Mouse (Mus musculus) adrenal gland, postnatal 10 days (tissue): ENCODE measurements around the gene Sh3pxd2a. TPM values are rescaled to one million over a fixed set of nuclear protein-coding genes. Genes with fewer than 3 reads are reported as not detected.

Experiments
- DNase-seq: peaks from one replicate; pipeline ENCODE4 v3.0.0; 2021; ENCODE audit warnings: mixed read lengths
- total RNA-seq, 2 experiments: library from RNA; stranded (reverse); gene quantifications; 2 replicates each; pipeline ENCODE4 v1.2.3; 2021

Gene Sh3pxd2a
- total RNA-seq, 2 experiments from 2014 or later: 138 to 164 TPM

DNA sequence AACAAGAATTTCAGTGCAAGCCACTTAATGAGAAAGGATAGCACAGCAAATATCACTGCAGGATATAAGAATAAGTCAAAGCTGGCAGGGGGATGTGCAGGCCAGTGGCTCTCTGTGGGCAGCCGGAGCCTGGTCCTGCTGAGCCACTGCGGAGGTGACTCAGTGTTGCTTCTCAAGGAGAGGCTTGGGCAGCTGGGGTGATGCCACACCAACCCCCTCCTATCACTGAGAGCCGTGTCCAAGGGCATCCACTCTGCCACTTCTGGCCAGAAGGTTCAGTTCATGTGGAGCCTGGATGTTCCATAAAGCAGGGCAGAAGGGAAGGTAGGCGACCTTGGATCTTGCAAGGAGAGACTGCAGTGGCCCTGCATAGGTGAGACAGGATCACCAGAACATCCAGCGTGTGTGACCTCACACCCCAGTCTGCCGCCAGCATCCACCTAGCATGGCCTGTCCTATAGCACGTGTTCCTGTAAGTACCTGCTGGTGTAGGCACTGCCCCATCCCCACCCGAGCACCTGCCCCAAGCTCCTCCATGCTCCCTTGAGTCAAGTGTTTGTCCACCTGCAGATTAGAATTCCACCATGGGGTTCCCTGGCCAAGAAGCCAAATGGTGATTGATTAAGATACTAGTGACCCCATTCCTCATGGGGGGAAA, 89.2 kb downstream of the Sh3pxd2a start:
- DNase-seq: peak; percentile 40

DNA sequence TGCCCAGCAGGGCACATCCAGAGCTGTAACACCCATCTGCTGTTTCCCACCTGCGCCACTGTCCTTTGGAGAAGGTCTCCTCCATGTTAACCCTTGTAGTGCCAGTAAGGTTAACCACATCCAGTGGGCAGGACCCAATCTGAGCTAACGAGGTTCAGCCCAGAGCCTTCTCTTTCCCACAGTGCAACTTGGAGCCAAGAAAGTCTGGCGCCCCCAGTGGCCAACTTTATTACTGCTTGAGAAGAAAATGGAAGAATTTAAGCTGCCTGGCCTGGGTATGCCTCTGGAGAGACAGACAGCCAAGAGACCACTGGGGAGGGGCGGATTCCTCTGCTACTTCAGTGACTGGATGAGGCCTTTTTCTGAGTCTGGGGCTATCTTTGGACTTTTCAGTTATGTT, 89.8 kb downstream of the Sh3pxd2a start:
- DNase-seq: peak; percentile 79

DNA sequence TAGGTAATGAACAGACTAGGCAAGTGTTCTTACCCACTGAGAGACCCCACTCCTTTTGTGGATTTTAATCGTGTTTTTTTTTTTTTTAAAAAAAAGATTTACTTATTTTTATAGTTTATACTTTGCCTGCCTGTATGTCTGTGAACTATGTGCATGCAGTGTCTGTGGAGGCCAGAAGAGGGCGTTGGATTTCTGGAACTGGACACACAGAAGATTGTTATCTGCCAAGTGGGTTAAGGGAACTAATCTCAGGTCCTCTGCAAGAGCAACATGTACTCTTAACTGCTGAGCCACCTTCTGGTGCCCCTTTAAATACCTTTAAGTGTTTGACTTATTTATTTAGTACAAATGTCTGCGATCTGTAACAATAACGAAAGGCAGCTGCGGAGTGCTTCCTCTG, 92.2 kb downstream of the Sh3pxd2a start:
- DNase-seq: no peak

DNA sequence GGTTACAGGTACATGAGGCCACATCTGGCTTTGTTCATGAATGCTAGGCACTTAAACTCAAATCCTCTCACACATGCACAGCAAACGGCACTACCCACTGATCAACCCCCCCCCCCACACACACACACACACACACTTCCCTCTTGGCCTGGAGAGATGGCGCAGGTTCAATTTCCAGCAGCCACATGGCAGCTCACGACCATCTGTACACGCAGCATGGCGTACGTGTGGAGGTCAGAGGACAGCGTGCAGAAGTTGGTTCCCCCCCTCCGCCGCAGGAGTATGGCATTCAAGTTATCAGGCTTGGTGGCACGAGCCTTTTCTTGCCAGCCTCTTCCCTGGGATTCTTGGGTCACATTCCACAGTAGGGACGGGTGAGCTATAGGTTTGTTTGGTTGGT, 92.7 kb downstream of the Sh3pxd2a start:
- DNase-seq: no peak

DNA sequence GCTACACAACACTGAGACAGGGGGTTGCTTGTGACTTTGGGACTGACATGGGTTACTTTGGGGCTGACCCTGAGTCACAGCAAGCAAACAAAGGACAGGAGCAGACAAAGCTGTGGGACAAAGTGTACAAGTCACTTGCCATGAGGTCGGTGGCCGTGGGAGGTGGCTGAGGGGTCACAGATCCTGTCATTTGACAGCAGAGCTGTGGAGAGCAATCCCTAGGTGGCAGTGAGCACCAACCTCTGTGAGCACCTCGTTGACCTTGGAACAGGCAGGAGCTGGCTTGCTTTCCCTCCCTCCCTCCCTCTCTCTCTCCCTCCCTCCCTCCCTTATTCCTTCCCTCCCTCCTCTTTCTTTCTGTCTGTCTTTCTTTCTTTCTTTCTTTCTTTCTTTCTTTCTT, 95.2 kb downstream of the Sh3pxd2a start:
- no peak for DNase-seq

DNA sequence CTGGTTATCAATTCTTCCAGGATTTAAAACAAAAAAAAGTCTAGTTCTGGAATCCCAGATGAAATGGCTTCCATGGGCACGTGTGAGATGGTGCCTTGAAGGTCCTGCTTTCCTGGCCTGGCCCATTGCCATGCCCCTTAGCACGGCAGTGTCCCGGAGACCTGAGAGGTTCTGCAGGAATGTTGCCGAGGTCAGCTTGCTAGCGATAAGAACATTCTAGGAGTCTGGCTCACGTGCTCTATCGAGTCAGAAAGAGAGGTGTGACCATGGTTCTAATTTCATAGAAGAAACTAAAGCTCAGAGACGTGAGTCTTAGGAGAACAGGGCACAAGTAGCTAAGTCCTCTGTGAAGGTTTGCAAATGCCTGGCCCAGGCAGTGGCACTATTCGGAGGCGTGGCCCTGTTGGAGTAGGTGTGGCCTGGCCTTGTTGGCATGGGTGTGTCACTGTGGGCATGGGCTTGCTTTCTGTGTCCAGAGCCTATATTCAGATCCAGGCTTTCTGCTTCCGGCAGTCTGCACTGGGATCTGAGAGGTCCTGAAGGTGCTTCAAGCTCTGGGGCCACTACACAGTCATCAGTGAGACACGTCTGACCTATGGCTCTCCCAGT, 96.8 kb downstream of the Sh3pxd2a start:
- peak; percentile 56 for DNase-seq

DNA sequence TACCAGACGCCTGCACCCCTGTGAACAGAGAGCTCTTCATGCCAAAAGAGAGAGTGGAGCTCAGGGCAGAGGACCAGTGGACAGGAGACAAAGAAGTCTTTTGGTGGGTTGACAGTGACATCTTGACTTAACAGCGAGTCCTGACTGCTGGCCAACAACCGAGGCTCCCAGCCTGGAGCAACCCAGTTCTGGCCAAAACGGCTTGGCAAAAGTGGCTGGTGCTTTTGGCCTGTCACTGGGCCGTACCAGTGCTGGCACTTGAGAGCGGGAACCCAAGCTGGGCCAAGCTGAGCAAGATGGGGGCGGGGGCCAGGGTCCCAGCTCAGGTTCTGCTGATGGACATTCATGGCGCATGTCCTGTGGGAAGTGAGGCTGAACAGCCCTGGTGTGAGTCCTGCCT, 97.6 kb downstream of the Sh3pxd2a start:
- DNase-seq: peak; percentile 35

DNA sequence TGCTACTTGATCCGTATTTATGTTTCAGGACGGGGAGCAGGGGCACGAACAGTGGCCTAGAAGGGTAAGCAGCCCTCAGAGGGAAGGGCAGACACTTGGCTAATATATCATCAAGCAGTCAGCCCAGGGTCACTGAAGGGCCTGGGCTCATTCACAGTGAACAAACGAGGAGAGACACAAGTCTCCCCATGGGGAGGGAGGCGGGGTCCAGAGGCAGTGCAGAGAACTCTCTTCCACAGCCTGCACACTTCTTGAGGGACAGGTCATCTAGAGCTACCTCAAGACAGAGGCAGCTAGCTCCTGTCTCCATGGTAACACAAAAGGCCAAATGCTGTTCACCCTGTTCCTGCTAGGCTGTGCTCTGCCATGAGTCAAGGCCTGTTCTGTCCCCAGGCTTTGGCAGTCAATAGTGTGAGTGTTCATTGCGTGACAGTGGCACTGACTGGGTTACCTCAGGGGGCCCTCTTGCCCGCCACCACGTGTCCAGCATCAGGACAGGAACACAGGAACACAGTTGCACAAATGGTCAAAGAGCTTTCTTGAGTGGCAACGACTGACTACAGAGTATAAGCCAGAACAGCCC, 101.0 kb downstream of the Sh3pxd2a start:
- peak; percentile 37 for DNase-seq

DNA sequence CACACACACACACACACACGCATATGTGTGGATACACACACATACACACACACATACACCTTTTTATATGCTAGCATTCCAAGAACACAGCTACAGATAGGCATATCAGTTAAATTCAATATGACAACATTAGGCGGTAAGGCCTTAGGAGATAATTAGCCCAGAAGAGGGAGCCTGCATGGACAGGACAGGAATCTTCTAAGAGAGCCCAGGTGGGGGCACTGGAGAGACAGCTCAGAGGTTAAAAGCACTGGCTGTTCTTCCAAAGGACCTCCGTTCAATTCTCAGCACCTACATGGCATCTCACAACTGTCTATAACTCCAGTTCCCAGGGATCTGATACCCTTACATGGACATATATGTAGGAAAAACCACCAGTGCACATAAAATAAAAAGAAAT, 103.3 kb downstream of the Sh3pxd2a start:
- no peak for DNase-seq

DNA sequence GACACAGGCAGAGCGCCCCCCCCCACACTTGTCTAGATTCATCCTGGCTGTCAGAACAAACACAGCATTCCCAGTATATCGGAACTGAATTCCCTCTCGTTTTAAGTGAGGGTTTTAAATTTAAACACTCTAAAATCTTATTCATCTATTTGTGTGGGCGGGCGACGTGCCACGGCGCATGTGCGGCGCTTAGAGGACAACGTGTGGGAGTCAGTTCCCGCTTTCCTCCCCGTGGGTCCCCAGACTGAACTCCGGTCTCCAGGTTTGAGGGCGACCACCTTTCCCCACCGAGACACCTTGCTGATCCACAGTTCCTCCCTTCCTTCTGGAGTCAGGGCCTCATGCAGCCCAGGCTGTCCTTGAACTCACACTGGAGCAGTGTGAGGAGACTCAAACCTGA, 104.2 kb downstream of the Sh3pxd2a start:
- no peak for DNase-seq

DNA sequence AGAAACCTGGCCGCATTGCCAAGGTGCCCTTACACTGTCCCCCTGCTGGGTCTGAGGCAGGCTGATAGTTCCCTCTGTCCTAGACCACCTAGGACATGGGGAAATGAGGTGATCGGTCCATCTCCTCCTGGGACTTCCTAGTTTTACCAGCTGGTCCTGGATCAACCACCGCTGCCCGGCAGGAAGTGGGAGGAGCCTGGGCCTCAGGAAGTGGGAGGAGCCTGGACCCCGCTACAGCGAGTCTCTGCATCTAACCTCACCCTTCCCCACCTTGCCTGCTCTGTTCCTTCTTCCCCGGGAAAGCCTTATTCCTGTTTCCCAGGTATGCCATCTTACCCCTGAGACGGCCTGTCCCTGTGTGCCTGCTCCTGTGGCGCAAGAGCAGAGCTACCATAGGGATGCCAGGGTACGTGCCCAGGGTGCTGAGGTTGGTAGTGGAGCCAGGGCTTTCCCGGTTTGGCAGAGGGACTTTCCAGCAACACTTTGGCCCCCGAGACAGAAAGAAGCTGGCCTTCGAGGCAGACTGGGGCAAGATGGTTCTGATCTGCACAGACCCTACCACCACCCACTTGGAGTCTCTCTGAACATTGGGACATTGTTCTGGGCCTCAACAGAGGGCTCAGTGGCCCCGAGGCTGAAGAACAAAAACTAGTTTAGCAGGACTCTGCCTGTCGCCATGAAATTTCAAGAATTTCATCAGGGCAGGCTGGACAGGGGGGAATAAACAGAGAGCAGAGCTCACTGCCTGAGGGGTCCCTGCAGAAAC, 104.9 kb downstream of the Sh3pxd2a start:
- no peak for DNase-seq

DNA sequence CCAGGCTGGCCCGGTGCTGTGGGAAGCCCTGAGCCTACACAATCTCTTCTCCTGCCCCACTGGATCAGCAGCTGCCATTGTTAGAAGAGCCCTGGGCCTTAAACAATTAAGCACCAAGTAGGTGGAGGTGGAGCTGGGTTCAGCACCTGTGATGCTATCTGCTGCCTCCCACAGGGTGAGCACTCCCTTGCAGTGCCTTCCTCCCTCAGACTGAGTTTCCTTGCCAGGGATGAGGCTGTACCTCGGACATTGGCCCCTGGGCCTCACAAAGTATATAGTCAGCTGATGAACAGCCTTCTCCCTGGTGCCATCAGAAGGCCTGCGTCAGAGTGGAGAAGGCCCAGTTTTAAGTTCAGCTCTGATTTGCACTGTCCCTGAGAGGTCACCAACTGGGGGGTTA, 106.9 kb downstream of the Sh3pxd2a start:
- no peak for DNase-seq

DNA sequence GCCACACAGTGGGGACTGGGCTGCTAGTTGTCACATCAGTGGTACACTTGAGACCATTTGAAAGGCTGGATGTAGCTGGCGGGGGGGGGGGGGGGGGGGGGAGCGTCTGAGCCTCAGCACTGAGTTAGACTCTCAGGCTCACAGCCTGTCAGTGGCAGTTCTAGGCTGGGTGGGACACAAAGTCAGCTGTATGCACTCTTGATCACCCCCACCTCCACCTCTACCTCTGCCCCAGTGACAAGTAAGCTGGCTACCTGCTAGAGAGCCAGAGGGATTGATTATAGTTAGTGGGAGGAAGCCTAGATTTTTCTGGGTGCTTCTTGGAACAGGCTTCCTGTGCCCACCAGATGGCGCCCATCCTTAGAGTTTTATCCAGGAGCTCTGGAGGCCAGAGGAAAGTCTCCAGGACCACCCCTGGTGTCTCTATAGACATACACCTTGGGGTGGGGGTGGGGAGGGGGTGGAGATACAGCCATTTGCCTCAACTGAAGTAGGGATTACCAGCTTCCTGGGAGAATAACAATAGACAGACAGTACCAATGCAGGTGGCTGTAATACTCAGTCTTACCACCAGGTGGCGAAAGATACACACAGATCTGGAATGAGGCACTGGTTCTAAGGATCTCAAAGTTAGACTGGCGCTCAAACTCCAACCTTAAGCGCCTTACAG, 107.9 kb downstream of the Sh3pxd2a start:
- peak; percentile 86 for DNase-seq

DNA sequence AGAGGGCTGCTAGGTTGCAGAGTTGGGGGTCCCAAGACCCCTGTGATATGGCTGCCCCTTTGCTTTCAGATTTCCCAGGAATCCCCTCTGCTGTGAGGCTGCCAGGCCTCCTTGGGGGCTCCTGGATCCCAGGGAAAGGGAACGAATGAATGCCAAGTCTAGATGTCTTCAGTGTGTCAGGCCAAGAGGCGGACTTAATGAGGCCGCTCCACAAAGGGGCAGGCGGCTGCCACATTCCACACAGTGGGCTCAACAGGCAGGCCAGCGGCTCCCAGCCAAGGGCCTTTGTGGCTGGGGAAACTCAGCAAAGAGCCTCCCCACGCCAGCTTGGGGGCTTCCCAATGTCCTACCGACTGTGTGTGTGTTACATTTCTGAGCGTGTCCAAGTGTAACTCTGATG, 109.7 kb downstream of the Sh3pxd2a start:
- no peak for DNase-seq

DNA sequence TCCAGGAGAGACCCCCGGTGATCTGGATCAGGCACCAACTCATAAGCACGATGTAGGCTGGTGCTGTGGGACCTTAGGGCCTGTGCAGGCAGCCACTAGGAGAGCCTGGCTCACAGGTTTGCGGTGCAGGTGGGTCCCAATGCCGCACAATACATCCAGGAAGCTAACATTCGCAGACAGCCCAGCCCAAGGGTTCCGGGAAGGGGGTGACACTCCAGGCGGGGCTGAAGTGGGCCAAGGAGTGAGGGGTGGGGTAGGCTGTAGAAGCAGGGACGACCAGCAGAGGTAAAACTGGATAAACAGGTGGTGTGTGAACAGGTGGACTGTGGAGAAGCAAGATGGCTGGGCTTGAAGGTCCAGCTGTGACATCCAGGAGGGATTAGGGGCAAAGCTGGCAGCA, 115.2 kb downstream of the Sh3pxd2a start:
- DNase-seq: no peak

DNA sequence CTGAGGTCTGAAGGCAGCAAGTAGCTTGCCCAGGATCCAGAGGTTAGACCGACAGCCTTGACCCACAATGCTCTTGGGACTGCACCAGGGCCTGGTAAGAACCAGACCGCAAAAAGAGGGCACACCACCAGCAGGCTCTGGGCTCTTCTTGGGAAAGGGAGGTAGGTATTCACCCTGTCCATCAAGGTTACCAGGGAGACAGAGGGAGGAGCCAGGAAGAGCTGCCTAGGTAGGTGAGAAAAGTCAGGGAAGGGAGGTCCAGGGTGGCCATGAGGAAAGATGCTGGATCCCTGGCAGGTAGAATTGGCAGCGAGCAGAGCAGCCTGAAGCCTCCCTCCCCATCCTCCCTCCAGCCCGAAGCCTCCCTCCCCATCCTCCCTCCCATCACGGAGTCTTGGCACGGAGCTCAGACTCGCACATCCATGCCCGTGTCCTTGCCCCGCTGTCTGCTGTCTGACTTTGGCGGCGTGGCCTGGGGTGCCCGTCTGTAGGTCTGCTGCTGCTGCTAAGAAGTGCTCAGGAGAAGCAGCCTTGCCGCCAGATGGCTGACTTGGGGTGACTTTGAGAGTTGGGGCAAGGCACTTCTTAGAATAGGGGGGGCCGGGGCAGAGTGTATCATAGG, 115.7 kb downstream of the Sh3pxd2a start:
- DNase-seq: peak; percentile 69

DNA sequence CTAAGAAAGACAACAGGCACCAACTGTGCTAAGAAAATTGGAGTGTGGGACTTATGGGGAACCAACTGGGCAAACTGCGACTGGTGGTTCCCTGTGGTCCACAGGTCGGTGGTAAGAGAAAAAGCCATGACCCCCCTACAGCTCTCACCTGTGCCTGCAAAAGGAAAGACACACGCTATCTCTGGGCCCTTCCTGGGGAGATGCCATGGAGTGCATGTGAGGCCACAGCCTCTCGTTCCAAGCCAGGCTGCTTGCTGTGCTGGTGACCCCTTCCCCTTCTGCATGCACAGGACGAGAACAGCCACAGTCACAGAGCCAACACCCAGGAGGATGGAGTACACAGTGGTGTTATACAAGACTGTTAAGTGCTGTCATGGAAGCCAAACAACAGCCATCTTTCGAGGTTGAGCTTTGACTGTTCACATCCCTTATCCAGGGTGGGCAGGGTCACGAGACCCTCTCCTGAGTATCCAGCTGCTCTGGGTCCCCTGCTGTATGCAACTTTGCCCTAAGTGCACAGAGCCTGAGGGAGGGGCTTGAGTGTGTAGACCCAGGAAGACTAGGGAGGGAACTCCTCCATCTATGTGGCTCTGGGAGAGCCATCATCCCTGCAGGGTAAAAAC, 117.1 kb downstream of the Sh3pxd2a start:
- no peak for DNase-seq

DNA sequence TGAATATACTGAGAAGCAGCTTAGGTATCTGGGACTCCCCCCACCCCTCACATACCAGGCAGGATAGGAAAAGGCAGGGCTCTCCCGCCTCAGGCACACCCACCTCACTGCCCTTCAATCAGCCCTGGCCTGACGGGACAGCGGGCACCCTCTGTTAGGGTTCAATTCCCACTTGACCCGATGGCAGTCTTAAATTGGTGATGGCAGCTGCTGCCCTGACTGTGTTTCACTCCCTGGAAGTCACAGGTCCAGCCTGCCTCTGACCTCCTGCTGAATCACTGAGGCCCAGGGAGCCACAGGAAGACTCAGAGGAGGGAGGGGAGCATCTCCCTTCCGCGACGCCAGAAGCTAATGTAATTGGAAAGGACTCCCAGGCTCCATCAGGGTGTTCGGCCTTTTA, 117.6 kb downstream of the Sh3pxd2a start:
- no peak for DNase-seq

DNA sequence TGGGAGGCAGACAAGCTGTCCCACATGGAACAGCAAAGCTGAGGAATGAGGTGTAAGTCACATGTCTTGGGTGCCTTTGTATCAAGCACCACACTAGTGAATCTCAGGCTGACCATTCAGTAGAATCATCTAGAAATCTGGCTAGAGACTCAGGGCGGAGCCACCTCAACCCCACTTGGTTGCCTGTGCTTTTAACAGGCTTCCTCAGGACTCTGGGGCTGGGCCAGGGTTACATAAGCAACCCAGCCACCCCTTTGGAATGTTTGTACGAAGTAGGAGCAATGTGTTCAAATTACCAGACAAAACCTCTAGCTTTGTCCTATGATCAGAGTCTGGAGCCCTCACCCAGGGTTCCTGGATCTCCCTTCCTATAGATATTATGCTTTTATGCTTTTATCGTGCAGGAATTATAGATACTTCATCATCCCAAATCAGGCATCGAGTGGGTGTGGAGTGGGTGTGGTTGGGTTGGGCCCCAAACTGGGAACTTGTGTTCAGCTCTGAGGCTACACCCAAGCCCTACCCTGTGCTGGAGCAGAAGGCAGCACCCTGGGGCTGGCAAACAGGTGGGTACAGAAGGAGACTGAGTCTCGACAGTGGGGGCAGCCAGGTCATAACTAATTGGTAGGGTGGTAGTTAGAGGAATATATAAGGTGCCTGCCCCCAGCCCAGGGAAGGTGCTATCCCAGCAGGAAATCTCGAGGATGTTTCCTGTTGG, 118.2 kb downstream of the Sh3pxd2a start:
- no peak for DNase-seq

DNA sequence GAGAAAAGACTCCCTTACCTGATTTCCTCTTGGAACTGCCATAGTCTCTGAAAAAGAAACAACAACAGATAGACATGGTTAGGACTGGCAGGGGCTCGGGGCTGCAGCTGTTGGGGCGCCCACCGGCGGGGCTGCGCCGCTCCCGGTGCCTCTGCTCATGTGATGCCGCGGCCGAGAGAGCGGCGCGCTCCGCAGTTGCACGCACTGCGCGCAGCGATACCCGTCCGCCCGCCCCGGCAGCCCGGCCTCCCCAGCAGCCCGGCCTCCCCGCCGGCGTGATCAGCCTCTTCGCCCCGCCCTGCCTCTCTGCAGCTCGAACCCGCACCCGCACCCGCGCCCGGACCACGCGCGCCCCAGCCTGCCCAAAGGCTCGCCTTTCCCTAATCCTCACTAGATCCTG, 120.8 kb downstream of the Sh3pxd2a start:
- peak; percentile 55 for DNase-seq

DNA sequence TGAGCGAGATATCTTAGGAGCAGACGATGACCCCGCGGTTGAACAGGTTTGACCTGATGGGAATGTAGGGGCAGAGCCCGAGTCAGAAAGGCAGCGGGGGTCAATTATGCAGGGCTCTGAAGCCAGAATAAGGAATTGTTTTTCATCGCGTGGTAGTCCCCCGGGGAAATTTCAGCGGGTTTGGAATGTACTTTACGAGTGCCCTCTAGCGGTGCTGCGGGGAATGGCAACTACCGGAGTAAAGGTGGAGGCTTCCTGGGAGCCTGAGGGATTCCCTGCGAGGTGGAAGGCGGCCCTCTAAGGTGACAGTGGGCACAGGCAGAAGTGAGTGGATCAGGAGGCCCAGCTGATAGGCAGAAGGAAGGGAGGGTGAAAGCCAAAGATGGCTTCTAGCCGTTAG, 125.0 kb downstream of the Sh3pxd2a start:
- DNase-seq: peak; percentile 89
